In genomic region chr11:49608938-49609867, GRCm38 (mm10) we compare ENCODE assay signal across 8 mouse cellular contexts. TPM values are rescaled to one million over a fixed set of nuclear protein-coding genes. Genes with fewer than 3 reads are reported as not detected.
DNase-seq lines count a peak whose midpoint lies in the region; ATAC-seq and TF ChIP-seq lines count a peak whose summit lies in the region.
"Not testable (repeated sequence)": the region's sequence is repeated elsewhere in the genome, so short reads cannot be mapped to it uniquely, and the experiment has no call there.

Flt4 (plus strand) TSS chr11:49609263.

- not testable (repeated sequence) for H3K9me3 ChIP-seq in kidney, embryonic 16.5 days (ENCODE audit: low read length); liver, embryonic 15.5 days (replicated peaks); midbrain, embryonic 12.5 days; stomach, embryonic 15.5 days

- not testable (repeated sequence) for TF ChIP-seq POLR2A in cortical plate, adult 2 months (IDR thresholded peaks at IDR 0.05; ENCODE audit: extremely low read depth, insufficient read depth, low read length)

- not testable (repeated sequence) for H3K36me3 ChIP-seq in kidney, embryonic 16.5 days (ENCODE audit: insufficient read depth, low read length); liver, embryonic 15.5 days (replicated peaks); midbrain, embryonic 12.5 days; stomach, embryonic 15.5 days

- intact Hi-C loops in gastrocnemius, adult 2 months (cut with DNase I), result not testable (repeated sequence)

- DNase-seq in MEL-GATA-1-ER (ENCODE audit: extremely low read depth, low read depth), result peak; percentile 47
- peak; percentile 51 for DNase-seq in gastrocnemius, adult 2 months
- DNase-seq in heart, postnatal 4 days, result peak; percentile 49

- H3K4me2 ChIP-seq in kidney, embryonic 16.5 days (replicated peaks; ENCODE audit: low read depth, low read length), result peak within 1 kb of the TSS; percentile 72
- H3K4me2 ChIP-seq in liver, embryonic 15.5 days, result peak within 1 kb of the TSS; percentile 64
- H3K4me2 ChIP-seq in midbrain, embryonic 12.5 days (replicated peaks), result peak within 1 kb of the TSS; percentile 65
- H3K4me2 ChIP-seq in stomach, embryonic 15.5 days, result peak within 1 kb of the TSS; percentile 83

- ATAC-seq in kidney, embryonic 16.5 days (ENCODE audit: low FRiP score, low TSS enrichment), result peak; percentile 89
- ATAC-seq in liver, embryonic 15.5 days (ENCODE audit: insufficient read depth), result peak; percentile 62
- peak; percentile 92 for ATAC-seq in midbrain, embryonic 12.5 days (ENCODE audit: low FRiP score, low read depth)
- ATAC-seq in stomach, embryonic 15.5 days (ENCODE audit: insufficient read depth, low FRiP score, low read depth), result peak; percentile 82

- 5% methylated on average over 45 of the region's 61 CpGs for WGBS in kidney, embryonic 16.5 days
- WGBS in liver, embryonic 15.5 days (ENCODE audit: insufficient replicate concordance), result 3% methylated on average over 53 of the region's 61 CpGs
- 7% methylated on average over 42 of the region's 61 CpGs for WGBS in midbrain, embryonic 12.5 days
- WGBS in stomach, embryonic 15.5 days, result 4% methylated on average over 54 of the region's 61 CpGs

- peak within 1 kb of the TSS; percentile 58 for H3K9ac ChIP-seq in kidney, embryonic 16.5 days (replicated peaks; ENCODE audit: low read length)
- not testable (repeated sequence) for H3K9ac ChIP-seq in liver, embryonic 15.5 days; midbrain, embryonic 12.5 days (replicated peaks); stomach, embryonic 15.5 days

- H3K4me3 ChIP-seq in cortical plate, adult 2 months (ENCODE audit: insufficient read depth, low read length), result peak within 1 kb of the TSS; percentile 29
- H3K4me3 ChIP-seq in gastrocnemius, adult 2 months, result peak within 1 kb of the TSS; percentile 74
- H3K4me3 ChIP-seq in kidney, embryonic 16.5 days (ENCODE audit: low read length), result peak within 1 kb of the TSS; percentile 56
- H3K4me3 ChIP-seq in liver, embryonic 15.5 days (replicated peaks), result peak within 1 kb of the TSS; percentile 47
- H3K4me3 ChIP-seq in midbrain, embryonic 12.5 days, result peak within 1 kb of the TSS; percentile 47
- peak within 1 kb of the TSS; percentile 50 for H3K4me3 ChIP-seq in stomach, embryonic 15.5 days (replicated peaks)

- not testable (repeated sequence) for H3K27ac ChIP-seq in cortical plate, adult 2 months (ENCODE audit: insufficient read depth, low read length); kidney, embryonic 16.5 days (ENCODE audit: low read length); liver, embryonic 15.5 days (replicated peaks); midbrain, embryonic 12.5 days (replicated peaks); stomach, embryonic 15.5 days
- peak within 1 kb of the TSS; percentile 79 for H3K27ac ChIP-seq in gastrocnemius, adult 2 months

- not testable (repeated sequence) for TF ChIP-seq CTCF in cortical plate, adult 2 months (IDR thresholded peaks at IDR 0.05; ENCODE audit: extremely low read depth, insufficient read depth, low read length); gastrocnemius, adult 2 months (IDR thresholded peaks at IDR 0.05)

- peaks cover 14% of the 10 kb centered on the region for H3K27me3 ChIP-seq in kidney, embryonic 16.5 days (ENCODE audit: insufficient read depth, low read length)
- H3K27me3 ChIP-seq in liver, embryonic 15.5 days, result peaks cover 64% of the 10 kb centered on the region
- peaks cover 57% of the 10 kb centered on the region for H3K27me3 ChIP-seq in midbrain, embryonic 12.5 days
- peaks cover 15% of the 10 kb centered on the region for H3K27me3 ChIP-seq in stomach, embryonic 15.5 days (replicated peaks)

- H3K4me1 ChIP-seq in cortical plate, adult 2 months (ENCODE audit: control insufficient read depth, insufficient read depth, low read length); kidney, embryonic 16.5 days (ENCODE audit: insufficient read depth, low read length); liver, embryonic 15.5 days (replicated peaks); midbrain, embryonic 12.5 days; stomach, embryonic 15.5 days: not testable (repeated sequence)

RNA-seq across cellular contexts. Expression of gene Flt4, which starts in this region (rescaled TPM):
- polyA plus RNA-seq in cortical plate, adult 2 months (2012; rRNA removed), result 1.9 and 2.1 TPM in 2 replicates
- total RNA-seq in gastrocnemius, adult 2 months (2021), result 1 to 10 TPM; 2.8 to 4.3 TPM
- 10 to 100 TPM; 14.7 to 19.0 TPM for total RNA-seq in heart, postnatal 4 days (2021)
- polyA plus RNA-seq in kidney, embryonic 16.5 days (2015; fragmentation: Nextera tagmentation; extraction: Ambion mirVana), result 9.7 and 11.6 TPM in 2 replicates
- polyA plus RNA-seq in liver, embryonic 15.5 days (2015; fragmentation: Nextera tagmentation; extraction: Ambion mirVana), result 2.9 and 3.8 TPM in 2 replicates
- 2.1 and 2.8 TPM in 2 replicates for polyA plus RNA-seq in midbrain, embryonic 12.5 days (2016; fragmentation: Nextera tagmentation; extraction: Ambion mirVana)
- 4.9 and 5.7 TPM in 2 replicates for polyA plus RNA-seq in stomach, embryonic 15.5 days (2015; fragmentation: Nextera tagmentation; extraction: Ambion mirVana)
